Mouse (Mus musculus) adrenal gland, postnatal 25 days (tissue): ENCODE data around the gene Ptpdc1. TPM values are rescaled to one million over a fixed set of nuclear protein-coding genes. Genes with fewer than 3 reads are reported as not detected.
A peak's percentile ranks its signal among the peaks of the same experiment; 100 is the strongest.

Experiments
- DNase-seq: peaks from one replicate; pipeline ENCODE4 v3.0.0; 2021; ENCODE audit warnings: mixed read lengths
- microRNA-seq, 2 experiments: library from miRNA; unstranded; fragments of <30 nt; microRNA quantifications; one replicate each; pipeline ENCODE4 v1.2.0; 2021
- total RNA-seq: library from RNA; stranded (reverse); gene quantifications from 2 replicates; pipeline ENCODE4 v1.2.3, GENCODE M21; 2021

Gene Ptpdc1
- total RNA-seq, 1 experiment from 2014 or later: 11.3 TPM

DNA sequence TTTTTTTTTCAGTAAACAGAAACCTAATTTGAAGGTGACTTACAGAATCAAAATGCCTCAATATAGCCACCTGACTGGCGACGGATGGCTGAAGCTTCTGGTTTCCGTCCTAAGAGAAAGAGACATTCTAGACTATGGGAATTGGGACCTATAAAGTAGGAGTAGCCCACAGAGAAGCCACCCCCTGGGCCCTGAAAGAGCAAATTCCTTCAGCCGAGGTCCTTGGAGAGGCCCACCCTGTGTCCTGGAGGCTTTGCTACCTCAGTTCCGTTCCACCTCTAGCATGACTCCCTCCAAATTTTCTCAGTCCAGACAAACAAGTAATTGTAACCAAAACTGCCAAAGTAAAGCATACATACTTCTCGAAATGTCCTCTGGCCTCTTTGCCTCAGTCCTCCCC lies 77.8 kb downstream of the Ptpdc1 start:
- DNase-seq: no peak

DNA sequence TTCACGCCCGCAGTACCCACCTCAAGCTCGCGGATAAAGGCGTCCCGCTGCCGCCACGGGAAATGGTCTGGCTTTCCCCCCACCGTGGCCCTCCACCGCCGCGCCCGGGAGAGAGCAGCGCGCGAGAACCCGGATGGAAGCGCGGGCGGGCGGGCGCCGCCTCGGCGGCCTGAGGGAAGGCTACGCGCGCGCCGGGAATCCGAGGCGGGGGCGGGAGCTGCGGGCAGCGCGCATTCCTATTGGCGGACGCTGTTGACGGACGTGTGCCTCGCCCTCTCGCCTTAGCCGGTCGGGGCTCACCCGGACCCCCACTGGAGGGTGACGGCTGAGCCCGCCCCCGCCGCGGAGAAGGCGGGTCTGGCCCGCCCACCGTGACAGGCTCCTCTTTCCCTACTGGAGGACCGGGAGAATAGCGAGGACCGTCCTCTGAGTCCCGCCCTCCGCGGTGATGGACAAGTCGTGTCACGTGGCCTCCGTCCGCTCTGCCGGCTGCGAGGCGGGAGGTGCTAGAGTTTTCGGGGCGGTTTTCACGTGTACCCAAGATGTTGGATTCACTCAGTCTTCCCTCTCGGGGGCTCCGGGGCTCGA lies 79.0 kb downstream of the Ptpdc1 start:
- peak; percentile 99 for DNase-seq

GRCm38 (mm10) chr13:48545476-48546281 lies 79.8 kb downstream of the Ptpdc1 start:
- peak; percentile 99 for DNase-seq

DNA sequence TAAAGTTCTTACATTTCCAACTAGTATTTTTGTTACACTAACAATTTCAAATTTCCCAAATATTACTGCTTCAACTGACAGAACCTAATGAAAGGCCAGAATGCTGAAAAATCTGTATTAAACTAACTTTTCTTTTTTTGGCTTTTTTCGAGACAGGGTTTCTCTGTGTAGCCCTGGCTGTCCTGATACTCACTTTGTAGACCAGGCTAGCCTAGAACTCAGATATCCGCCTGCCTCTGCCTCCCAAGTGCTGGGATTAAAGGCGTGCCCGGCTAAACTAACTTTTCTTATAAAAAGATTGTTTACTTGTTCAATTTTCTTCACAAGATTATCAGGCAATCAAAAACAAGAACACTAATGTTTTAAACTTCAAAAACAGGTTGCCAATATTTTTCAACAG lies 80.6 kb downstream of the Ptpdc1 start:
- DNase-seq: no peak

DNA sequence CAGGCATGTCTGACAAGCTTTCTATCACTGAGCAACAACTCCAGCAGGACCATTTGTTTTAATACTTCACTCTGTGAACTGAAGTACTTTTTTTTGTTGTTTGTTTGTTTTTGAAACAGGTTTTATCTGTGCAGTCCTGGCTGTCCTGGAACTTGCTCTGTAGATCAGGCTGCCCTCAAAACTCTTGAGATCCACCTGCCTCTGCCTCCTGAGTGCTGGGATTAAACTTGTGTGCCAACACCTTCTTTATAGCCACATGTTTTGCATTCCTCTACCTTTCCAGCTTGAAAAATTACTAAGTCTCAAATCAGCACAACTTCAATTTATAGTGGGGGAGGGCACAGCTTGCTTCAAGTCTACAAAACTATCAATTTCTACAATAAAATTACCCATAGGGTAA lies 81.1 kb downstream of the Ptpdc1 start:
- DNase-seq: no peak

DNA sequence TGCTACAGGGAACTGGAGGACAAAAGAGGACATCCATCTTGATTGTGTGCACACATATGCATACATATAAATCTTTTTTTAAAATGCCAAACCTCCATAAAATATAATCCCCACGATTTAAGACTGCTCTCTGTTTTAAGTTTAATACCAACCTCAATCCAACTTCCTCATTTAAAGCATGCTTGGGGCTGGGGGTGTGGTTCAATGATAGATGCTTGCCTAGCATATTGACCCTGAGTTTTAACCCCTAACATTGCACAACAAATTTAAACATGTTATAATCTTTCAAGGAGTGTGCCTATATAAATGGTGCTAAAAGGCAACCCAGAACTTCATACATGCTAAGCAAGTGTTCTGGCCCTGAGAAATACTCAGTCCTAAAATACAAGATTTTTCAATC lies 85.0 kb downstream of the Ptpdc1 start:
- no peak for DNase-seq

- no peak for DNase-seq
These were observed 92.0 kb downstream of the Ptpdc1 start for GRCm38 (mm10) chr13:48533441-48533840.

DNA sequence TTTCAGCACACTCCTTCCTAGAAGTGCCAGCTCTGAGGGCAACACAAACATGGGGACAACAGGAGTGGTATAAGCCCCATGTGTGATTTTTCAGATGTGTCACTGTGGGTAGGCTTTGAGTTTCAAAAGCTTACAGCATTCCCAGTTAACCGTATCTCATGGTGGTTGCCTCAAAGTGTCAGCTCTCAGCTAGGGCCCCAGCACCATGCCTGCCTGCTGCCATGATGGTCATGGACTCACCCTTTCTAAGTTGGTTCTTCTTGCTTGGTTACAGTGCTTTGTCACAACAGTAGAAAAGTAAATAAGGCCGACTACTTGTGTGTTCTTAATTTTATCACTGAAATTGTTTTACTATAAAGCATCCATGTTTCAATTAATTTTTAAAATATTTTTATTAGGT lies 94.0 kb downstream of the Ptpdc1 start:
- no peak for DNase-seq

- peak; percentile 50 for DNase-seq
These were observed 94.8 kb downstream of the Ptpdc1 start for GRCm38 (mm10) chr13:48530685-48531084.

GRCm38 (mm10) chr13:48529028-48529427 lies 96.4 kb downstream of the Ptpdc1 start:
- no peak for DNase-seq

- peak; percentile 26 for DNase-seq
These were observed 97.2 kb downstream of the Ptpdc1 start for GRCm38 (mm10) chr13:48528123-48528871.

Small RNAs within 50 kb of the gene (microRNA-seq; reads per million reads assigned to microRNA genes)
- 0 reads per million in 2 experiments for gene Gm24111
- gene Mirlet7a-1: 376 to 516 reads per million in 2 experiments
- gene Mirlet7d: 28,721 to 29,489 reads per million in 2 experiments
- 0 reads per million in 2 experiments for gene Mirlet7f-1

Other genes with a start within 250 kb of the Ptpdc1 start
- gene Zfp169, start 112.2 kb downstream of the Ptpdc1 start, total RNA-seq: 9.4 and 12.2 TPM in 2 replicates
- not detected in 2 replicates for gene A830005F24Rik, start 112.1 kb downstream of the Ptpdc1 start, total RNA-seq
- gene Barx1, start 37.3 kb upstream of the Ptpdc1 start, total RNA-seq: not detected in 2 replicates
- gene Phf2, start 245.5 kb upstream of the Ptpdc1 start, total RNA-seq: 42.7 and 43.0 TPM in 2 replicates